Mouse (Mus musculus): ENCODE results near the gene Dnal1. TPM values are rescaled to one million over a fixed set of nuclear protein-coding genes. Genes with fewer than 3 reads are reported as not detected.
A peak's percentile ranks its signal among the peaks of the same experiment; 100 is the strongest.

Dnal1 gene
- total and polyA plus RNA-seq, 2 experiments from 2014 or later: 10.7 to 15.6 TPM

DNA sequence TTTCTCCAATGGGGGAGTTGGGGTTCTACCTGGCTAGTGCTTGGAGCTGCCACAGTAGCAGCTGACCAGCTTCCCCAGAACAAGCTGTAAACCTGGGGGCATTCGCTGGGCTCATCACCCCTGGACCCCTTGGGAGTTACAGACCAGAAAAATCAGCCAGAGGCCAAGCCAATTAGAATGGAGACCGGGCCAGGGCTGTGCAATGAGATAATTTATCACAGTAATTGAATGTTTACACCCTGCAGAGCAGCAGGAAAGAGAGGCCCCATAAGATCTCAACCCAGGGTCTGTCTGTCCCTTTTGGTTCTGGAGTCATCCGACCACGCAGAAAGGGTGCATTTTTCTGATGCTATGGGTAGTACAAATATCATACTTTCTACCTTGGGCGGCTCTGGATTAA lies 77.6 kb downstream of the Dnal1 start:
- 19% methylated on average over 5 of the region's 5 CpGs for WGBS
- no peak for ATAC-seq (ENCODE audit: low FRiP score)

DNA sequence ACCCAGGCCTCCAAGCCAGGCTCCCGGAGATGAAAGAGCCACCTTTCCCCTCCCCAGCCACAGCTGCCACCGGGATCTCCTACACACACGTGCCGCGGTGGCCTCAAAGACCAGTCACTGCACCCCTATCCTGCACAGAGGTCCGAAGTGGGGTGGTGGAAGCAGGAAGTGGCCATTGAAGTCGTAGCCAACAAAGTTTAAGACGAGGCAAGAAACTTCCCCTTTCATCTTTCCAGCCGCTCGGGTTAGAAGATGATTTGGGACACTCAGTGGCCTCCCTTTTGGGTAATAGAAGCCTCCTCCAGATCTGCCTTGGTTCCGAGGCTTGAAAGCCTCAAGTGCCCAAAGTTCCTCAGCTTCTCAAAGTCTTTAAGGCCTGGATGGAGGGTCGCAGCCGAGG lies 78.1 kb downstream of the Dnal1 start:
- DNase-seq (ENCODE audit: low spot score) (no peak), ATAC-seq (ENCODE audit: low FRiP score) (no peak)
- Histone ChIP-seq H3K4me1 (ENCODE audit: insufficient read depth, low read length) (peaks cover 7% of the 10 kb centered on the region; the same call in 1 of the 2 replicates), H3K36me3 (ENCODE audit: insufficient read depth, low read length) (no peaks in the 10 kb centered on the region), H3K4me2 (ENCODE audit: low read depth, low read length, poor library complexity, severe bottlenecking) (peak overlapping the region; percentile 96), H3K9ac (replicated peaks; ENCODE audit: low read length, poor library complexity, severe bottlenecking) (peak overlapping the region; percentile 79), H3K27me3 (ENCODE audit: insufficient read depth, low read length) (no peaks in the 10 kb centered on the region), H3K9me3 (ENCODE audit: low read length) (no peaks in the 10 kb centered on the region), H3K27ac (ENCODE audit: low read depth, low read length) (peak overlapping the region; percentile 89; the same call in 1 of the 2 replicates), H3K4me3 (ENCODE audit: low read depth, low read length) (peak overlapping the region; percentile 66)
- no peak for TF ChIP-seq CTCF (IDR thresholded peaks at IDR 0.05)
- WGBS: 6% methylated on average over 13 of the region's 13 CpGs

More for the DNA sequence above, 77.6 kb downstream of the Dnal1 start:
- Histone ChIP-seq H3K36me3 (ENCODE audit: insufficient read depth, low read length) (no peaks in the 10 kb centered on the region), H3K27me3 (ENCODE audit: insufficient read depth, low read length) (no peaks in the 10 kb centered on the region), H3K9ac (replicated peaks; ENCODE audit: low read length, poor library complexity, severe bottlenecking) (no peak overlapping the region), H3K9me3 (ENCODE audit: low read length) (no peaks in the 10 kb centered on the region), H3K27ac (ENCODE audit: low read depth, low read length) (no peak overlapping the region), H3K4me1 (ENCODE audit: insufficient read depth, low read length) (peaks cover 7% of the 10 kb centered on the region; the same call in 1 of the 2 replicates), H3K4me3 (ENCODE audit: low read depth, low read length) (peak overlapping the region; percentile 66), H3K4me2 (ENCODE audit: low read depth, low read length, poor library complexity, severe bottlenecking) (peak overlapping the region; percentile 96)
- TF ChIP-seq CTCF (IDR thresholded peaks at IDR 0.05): no peak
- DNase-seq (ENCODE audit: low spot score): no peak

DNA sequence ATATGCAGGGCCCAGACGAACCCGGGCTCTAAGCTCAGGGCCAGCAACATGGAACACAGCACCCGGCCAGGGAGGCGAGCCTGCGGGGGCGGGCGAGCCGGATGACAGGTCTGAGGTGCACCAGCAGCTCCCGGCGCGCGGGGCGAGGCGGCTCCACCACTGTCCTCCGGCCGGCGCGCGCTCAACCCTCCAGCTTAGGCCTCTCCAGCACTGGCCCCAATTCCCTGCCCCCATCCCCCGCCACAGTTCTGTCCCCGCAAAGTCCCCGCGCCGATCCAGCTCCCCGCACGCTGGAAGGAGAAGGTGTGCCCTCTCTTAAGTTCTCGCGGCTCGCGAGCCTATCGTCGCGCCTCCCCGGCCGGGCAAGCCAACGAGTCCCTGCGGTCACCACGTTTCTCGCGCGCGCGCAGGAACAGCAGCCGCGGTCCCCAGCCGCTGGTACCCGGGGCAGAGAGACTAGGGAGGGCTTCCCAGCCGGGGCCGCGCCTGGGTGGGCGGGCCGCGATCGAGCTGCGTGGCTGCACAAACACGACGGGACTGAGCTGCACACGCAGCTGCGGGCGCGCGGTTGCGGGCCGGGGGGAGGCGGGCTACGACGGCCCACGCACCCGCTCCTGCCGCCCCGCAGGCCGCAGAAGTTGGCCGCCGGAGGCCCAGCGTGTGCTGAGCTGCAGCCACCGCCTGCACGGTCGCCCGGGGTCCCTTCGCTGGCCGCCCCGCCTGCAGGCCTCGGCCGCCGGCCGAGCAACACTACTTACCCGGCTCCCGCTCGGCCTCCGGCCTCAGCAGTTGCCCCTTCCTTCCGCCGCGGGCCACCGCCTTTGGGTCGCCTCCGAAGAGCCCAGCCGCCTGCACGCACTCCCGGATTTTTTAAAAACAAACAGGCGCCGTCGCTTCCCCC lies 78.8 kb downstream of the Dnal1 start:
- DNase-seq (ENCODE audit: low spot score): peak; percentile 81
- Histone ChIP-seq H3K9me3 (ENCODE audit: low read length) (no peaks in the 10 kb centered on the region), H3K4me1 (ENCODE audit: insufficient read depth, low read length) (peaks cover 7% of the 10 kb centered on the region; the same call in 1 of the 2 replicates), H3K27ac (ENCODE audit: low read depth, low read length) (peak overlapping the region; percentile 89), H3K27me3 (ENCODE audit: insufficient read depth, low read length) (no peaks in the 10 kb centered on the region), H3K4me2 (ENCODE audit: low read depth, low read length, poor library complexity, severe bottlenecking) (peak overlapping the region; percentile 96), H3K36me3 (ENCODE audit: insufficient read depth, low read length) (no peaks in the 10 kb centered on the region), H3K9ac (replicated peaks; ENCODE audit: low read length, poor library complexity, severe bottlenecking) (peak overlapping the region; percentile 79), H3K4me3 (ENCODE audit: low read depth, low read length) (peak overlapping the region; percentile 66)
- WGBS: under 1% methylated on average over 70 of the region's 102 CpGs
- ATAC-seq (ENCODE audit: low FRiP score): peak; percentile 76
- no peak for TF ChIP-seq CTCF (IDR thresholded peaks at IDR 0.05)

DNA sequence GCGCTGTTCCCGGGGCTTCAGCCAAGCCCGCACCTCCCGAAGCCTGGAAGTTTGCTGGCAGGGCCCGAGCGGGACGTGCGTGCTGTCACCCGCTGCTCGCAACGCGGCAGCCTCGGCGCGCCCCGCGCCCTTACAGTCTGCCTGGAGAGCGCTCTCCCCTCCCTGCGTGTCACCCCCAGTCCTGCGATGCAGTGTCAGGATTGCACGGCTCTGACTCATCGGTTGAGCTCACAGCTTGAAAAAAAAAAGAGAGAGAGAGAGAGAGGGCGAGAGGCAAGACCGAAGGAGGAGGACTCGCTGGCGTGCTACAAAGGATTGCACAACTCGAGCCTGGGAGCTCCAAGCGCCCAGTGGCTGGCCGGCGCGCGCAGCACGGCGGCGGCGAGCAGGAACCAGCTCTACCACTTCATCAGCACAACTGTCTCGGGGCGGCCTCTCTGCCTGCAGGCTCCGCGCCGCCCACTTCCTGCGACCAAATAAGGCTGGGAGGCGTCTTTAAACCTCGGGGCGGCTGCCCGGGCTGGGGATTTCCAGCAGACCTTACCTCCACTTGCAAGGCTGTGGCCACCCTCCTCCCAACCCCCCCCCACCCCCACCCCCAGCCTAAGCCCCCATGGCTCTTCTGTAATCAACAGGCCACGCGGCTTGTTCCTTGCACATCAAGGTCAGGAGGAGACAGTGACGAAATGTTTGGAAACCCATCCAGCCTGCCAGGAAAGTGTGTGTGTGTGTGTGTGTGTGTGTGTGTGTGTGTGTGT lies 79.7 kb downstream of the Dnal1 start:
- Histone ChIP-seq H3K4me2 (ENCODE audit: low read depth, low read length, poor library complexity, severe bottlenecking) (peak overlapping the region; percentile 96), H3K9ac (replicated peaks; ENCODE audit: low read length, poor library complexity, severe bottlenecking) (peak overlapping the region; percentile 79), H3K36me3 (ENCODE audit: insufficient read depth, low read length) (no peaks in the 10 kb centered on the region), H3K9me3 (ENCODE audit: low read length) (no peaks in the 10 kb centered on the region), H3K27ac (ENCODE audit: low read depth, low read length) (peak overlapping the region; percentile 89), H3K27me3 (ENCODE audit: insufficient read depth, low read length) (no peaks in the 10 kb centered on the region), H3K4me1 (ENCODE audit: insufficient read depth, low read length) (peaks cover 7% of the 10 kb centered on the region; the same call in 1 of the 2 replicates), H3K4me3 (ENCODE audit: low read depth, low read length) (peak overlapping the region; percentile 66)
- DNase-seq (ENCODE audit: low spot score) (peak; percentile 94), ATAC-seq (ENCODE audit: low FRiP score) (peak; percentile 79)
- TF ChIP-seq CTCF (IDR thresholded peaks at IDR 0.05): no peak
- WGBS: under 1% methylated on average over 47 of the region's 49 CpGs

DNA sequence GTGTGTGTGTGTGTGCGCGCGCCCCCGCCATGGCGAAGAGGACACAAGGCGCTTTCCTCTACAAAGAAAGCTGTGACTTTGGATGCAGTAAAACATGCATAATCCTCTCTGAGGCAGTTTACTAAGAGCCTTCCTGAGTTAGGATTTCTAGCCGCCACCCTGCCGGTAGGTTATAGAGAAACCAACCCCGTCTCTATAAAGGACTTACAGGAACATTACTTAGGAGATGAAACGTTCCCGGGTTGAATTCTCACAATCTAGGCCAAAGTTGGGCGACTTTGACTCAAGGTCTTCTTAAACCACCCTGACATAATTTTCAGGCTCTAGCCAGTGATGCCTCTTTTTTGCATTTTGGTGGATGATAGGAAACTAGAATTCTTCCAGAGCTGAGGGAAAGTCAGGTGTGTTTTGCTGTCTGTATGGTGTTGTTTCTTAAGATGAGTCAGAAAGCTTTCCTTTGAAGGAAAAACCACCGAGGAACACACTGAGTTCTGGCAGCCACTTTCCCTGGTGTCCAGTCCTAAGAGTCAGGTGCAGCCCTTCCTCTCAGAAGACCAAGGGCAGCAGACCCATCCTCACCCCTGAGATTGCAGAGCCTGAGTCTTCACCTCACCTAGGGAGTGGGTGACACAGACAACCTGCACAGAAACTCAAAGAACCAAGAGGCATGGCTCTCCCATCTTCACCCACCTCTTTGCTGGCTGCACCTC lies 80.4 kb downstream of the Dnal1 start:
- WGBS: 4% methylated on average over 12 of the region's 13 CpGs
- no peak for DNase-seq (ENCODE audit: low spot score)
- ATAC-seq (ENCODE audit: low FRiP score): no peak
- Histone ChIP-seq H3K27ac (ENCODE audit: low read depth, low read length) (peak overlapping the region; percentile 89; the same call in 1 of the 2 replicates), H3K36me3 (ENCODE audit: insufficient read depth, low read length) (no peaks in the 10 kb centered on the region), H3K4me2 (ENCODE audit: low read depth, low read length, poor library complexity, severe bottlenecking) (peak overlapping the region; percentile 96), H3K9ac (replicated peaks; ENCODE audit: low read length, poor library complexity, severe bottlenecking) (peak overlapping the region; percentile 79), H3K27me3 (ENCODE audit: insufficient read depth, low read length) (no peaks in the 10 kb centered on the region), H3K4me3 (ENCODE audit: low read depth, low read length) (peak overlapping the region; percentile 66), H3K9me3 (ENCODE audit: low read length) (no peaks in the 10 kb centered on the region), H3K4me1 (ENCODE audit: insufficient read depth, low read length) (peaks cover 7% of the 10 kb centered on the region; the same call in 1 of the 2 replicates)
- peak; percentile 23; the same call in 1 of the 2 replicates for TF ChIP-seq CTCF (IDR thresholded peaks at IDR 0.05)
